Mouse (Mus musculus): ENCODE measurements around the gene Ddx60. TPM values are rescaled to one million over a fixed set of nuclear protein-coding genes. Genes with fewer than 3 reads are reported as not detected.
"Not testable (repeated sequence)": the region's sequence is repeated elsewhere in the genome, so short reads cannot be mapped to it uniquely, and the experiment has no call there.

Gene Ddx60
- polyA plus RNA-seq, 1 experiment from 2014 or later = 1.7 TPM

DNA sequence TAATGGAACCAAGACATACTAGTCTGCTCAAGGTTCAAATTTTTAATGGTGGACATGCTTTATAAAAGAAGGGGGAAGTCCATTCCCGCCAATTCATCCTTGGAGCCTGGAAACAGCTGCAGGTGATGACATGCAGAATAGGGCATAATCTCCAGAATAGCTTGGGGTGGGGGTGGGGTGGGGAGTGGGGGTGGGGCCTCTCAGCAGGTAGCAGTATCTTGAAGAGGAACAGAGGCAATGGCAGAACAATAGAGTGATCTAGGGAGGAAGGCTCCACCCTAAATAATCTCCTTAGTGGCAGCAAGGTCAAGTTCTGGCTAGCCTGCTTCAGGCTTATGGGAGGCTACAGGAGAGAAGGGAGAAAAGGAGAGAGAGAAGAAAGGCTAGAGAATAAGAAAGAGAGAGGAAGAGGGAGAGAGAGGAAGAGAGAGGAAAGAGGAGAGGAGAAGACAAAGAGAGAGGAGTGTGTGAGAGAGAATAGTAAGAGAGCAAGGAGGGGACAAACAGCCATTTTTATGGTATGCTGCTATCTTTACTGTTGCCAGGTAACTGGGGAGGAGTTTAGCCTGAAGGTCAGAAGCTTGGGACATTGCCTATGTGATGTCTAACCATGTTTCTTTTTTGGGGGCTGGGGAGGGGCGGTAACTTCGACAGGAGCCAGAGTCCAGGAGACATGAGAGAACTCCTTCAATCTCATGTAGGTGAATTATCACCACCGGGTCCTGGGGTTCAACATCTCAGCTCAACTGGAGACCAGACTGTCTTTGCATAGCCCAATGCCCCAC, 36.9 kb downstream of the Ddx60 start:
- 65% methylated on average over 4 of the region's 4 CpGs for WGBS (ENCODE audit: insufficient replicate concordance)
- H3K4me3 ChIP-seq (ENCODE audit: low read depth, low read length); H3K27ac ChIP-seq (ENCODE audit: low read depth, low read length): not testable (repeated sequence)

DNA sequence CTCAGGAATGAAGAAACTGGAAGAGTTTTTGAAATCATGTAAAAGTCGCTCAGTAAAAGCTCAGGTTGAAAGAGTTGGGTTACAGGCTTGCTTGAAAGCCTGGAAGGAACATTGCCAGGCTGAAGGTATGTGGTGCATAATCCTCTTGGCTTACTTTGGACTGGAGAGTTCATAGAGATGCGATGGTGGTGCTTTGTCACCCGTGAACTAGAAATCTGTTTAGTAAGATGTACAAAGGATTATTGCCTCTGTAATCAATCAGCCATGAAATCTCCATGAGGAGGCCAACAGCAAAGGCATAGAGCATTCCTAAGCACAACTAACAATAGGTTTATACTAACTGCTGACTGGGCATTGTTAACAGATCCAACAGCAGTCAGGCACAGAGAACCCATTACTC, 41.7 kb downstream of the Ddx60 start:
- H3K4me1 ChIP-seq (ENCODE audit: control insufficient read depth, insufficient read depth, low read length) = no peaks in the 10 kb centered on the region
- H3K9me3 ChIP-seq (replicated peaks; ENCODE audit: control insufficient read depth, low read length) = no peaks in the 10 kb centered on the region
- WGBS (ENCODE audit: insufficient replicate concordance) = 85% methylated on average over 3 of the region's 3 CpGs
- ATAC-seq (replicated peaks; ENCODE audit: insufficient number of reproducible peaks, low FRiP score, low TSS enrichment) = no peak
- H3K27ac ChIP-seq (ENCODE audit: low read depth, low read length) = no peak overlapping the region
- no peaks in the 10 kb centered on the region for H3K36me3 ChIP-seq (ENCODE audit: control insufficient read depth, insufficient read depth, low read length)
- no peak overlapping the region for H3K4me2 ChIP-seq
- no peak overlapping the region for H3K4me3 ChIP-seq (ENCODE audit: low read depth, low read length)
- no peak overlapping the region for H3K9ac ChIP-seq (ENCODE audit: low read depth, low read length)
- no peaks in the 10 kb centered on the region for H3K27me3 ChIP-seq (ENCODE audit: control insufficient read depth, insufficient read depth, low read length)

More for the DNA sequence above, 36.9 kb downstream of the Ddx60 start:
- not testable (repeated sequence) for H3K9me3 ChIP-seq (replicated peaks; ENCODE audit: control insufficient read depth, low read length); H3K4me1 ChIP-seq (ENCODE audit: control insufficient read depth, insufficient read depth, low read length); H3K27me3 ChIP-seq (ENCODE audit: control insufficient read depth, insufficient read depth, low read length); H3K9ac ChIP-seq (ENCODE audit: low read depth, low read length); H3K4me2 ChIP-seq; ATAC-seq (replicated peaks; ENCODE audit: insufficient number of reproducible peaks, low FRiP score, low TSS enrichment); H3K36me3 ChIP-seq (ENCODE audit: control insufficient read depth, insufficient read depth, low read length)

DNA sequence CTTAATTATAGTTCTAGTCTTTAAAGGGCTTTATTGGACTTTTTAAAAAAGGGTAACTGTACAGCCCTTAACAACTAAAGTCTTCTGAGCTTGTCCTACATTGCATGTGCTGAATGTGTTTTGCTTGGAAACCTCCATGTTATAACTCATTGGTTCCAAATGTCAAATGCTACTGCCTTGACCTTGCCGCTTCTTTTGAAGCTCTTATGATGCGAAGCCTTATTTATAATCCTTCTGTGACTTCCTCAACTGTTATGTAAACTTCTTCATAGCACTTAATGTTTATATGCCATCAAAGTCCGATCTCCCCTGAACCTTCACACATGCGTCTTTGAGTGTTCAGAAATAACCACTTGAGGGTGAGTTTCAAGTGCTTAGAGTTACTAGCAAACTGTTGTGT, 57.1 kb downstream of the Ddx60 start:
- peaks cover 5% of the 10 kb centered on the region for H3K4me1 ChIP-seq (ENCODE audit: control insufficient read depth, insufficient read depth, low read length)
- H3K9ac ChIP-seq (ENCODE audit: low read depth, low read length) = no peak overlapping the region
- no peak for ATAC-seq (replicated peaks; ENCODE audit: insufficient number of reproducible peaks, low FRiP score, low TSS enrichment)
- no peak overlapping the region for H3K4me2 ChIP-seq
- H3K27ac ChIP-seq (ENCODE audit: low read depth, low read length) = no peak overlapping the region
- H3K36me3 ChIP-seq (ENCODE audit: control insufficient read depth, insufficient read depth, low read length) = no peaks in the 10 kb centered on the region
- H3K9me3 ChIP-seq (replicated peaks; ENCODE audit: control insufficient read depth, low read length) = no peaks in the 10 kb centered on the region
- H3K4me3 ChIP-seq (ENCODE audit: low read depth, low read length) = no peak overlapping the region
- no peaks in the 10 kb centered on the region for H3K27me3 ChIP-seq (ENCODE audit: control insufficient read depth, insufficient read depth, low read length)
- WGBS (ENCODE audit: insufficient replicate concordance) = 82% methylated on average over 4 of the region's 4 CpGs

DNA sequence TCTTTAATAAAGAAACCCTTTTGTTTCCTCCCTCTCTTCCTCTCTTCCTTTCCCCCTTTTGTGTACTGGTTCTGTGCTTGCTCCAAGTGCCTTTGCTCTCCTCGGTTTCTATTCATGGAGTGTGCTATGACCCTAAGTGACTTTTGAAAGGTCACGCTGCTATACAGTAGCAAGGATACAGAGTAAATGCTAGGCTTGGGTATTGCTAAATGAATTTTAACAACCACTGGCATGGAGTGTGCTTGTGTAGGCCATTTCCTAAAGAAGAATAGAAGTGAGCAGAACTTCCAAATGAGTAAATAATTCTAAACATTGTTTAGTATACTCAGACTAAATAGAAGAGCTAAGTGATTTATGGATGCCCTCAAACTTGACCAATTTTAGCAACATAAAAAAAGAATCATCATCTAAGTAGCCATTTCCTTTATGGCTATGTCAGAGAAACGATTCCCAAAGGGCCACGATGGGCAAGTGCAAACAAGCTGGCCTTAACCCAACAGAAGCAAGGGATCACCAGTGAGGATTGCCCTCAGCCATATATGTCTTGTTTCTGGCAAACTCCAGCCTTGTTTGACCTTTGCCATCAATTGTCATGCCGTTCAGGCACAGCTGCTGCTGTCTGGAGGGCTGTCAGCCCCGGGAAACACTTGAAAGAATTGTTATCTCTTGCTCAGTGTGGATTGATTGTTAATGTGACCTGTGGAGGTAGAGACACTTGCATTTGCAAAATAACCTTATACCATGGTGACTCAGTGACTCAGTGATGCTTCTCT, 58.0 kb downstream of the Ddx60 start:
- ATAC-seq (replicated peaks; ENCODE audit: insufficient number of reproducible peaks, low FRiP score, low TSS enrichment) = no peak
- no peaks in the 10 kb centered on the region for H3K9me3 ChIP-seq (replicated peaks; ENCODE audit: control insufficient read depth, low read length)
- H3K4me1 ChIP-seq (ENCODE audit: control insufficient read depth, insufficient read depth, low read length) = peaks cover 5% of the 10 kb centered on the region
- no peak overlapping the region for H3K4me2 ChIP-seq
- H3K9ac ChIP-seq (ENCODE audit: low read depth, low read length) = no peak overlapping the region
- H3K27me3 ChIP-seq (ENCODE audit: control insufficient read depth, insufficient read depth, low read length) = no peaks in the 10 kb centered on the region
- no peaks in the 10 kb centered on the region for H3K36me3 ChIP-seq (ENCODE audit: control insufficient read depth, insufficient read depth, low read length)
- no peak overlapping the region for H3K27ac ChIP-seq (ENCODE audit: low read depth, low read length)
- no peak overlapping the region for H3K4me3 ChIP-seq (ENCODE audit: low read depth, low read length)
- WGBS (ENCODE audit: insufficient replicate concordance) = 33% methylated on average over 6 of the region's 6 CpGs

DNA sequence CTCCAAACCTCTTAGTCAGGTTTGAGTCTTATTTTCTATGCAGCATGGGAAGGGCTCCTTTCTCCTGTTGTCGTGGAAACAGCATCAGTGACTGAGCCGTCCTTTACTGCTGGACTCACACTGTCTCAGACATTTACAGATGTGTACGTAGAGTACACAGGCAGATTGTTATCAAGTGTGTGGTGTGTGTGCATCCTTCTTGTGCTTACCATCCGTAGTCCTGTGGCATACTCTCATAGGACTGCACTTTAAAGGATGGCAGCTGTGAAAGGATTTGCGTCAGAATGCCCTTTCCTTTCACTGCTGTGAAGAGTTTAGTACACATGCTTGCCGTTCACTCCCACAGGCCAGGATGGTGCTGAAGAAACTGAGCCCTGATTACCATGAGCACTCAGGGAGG, 61.6 kb downstream of the Ddx60 start:
- WGBS (ENCODE audit: insufficient replicate concordance) = 57% methylated on average over 6 of the region's 6 CpGs
- H3K36me3 ChIP-seq (ENCODE audit: control insufficient read depth, insufficient read depth, low read length) = no peaks in the 10 kb centered on the region
- peaks cover 5% of the 10 kb centered on the region for H3K4me1 ChIP-seq (ENCODE audit: control insufficient read depth, insufficient read depth, low read length)
- no peaks in the 10 kb centered on the region for H3K27me3 ChIP-seq (ENCODE audit: control insufficient read depth, insufficient read depth, low read length)
- no peak overlapping the region for H3K9ac ChIP-seq (ENCODE audit: low read depth, low read length)
- no peak overlapping the region for H3K4me3 ChIP-seq (ENCODE audit: low read depth, low read length)
- no peak overlapping the region for H3K27ac ChIP-seq (ENCODE audit: low read depth, low read length)
- no peak overlapping the region for H3K4me2 ChIP-seq
- ATAC-seq (replicated peaks; ENCODE audit: insufficient number of reproducible peaks, low FRiP score, low TSS enrichment) = no peak
- H3K9me3 ChIP-seq (replicated peaks; ENCODE audit: control insufficient read depth, low read length) = no peaks in the 10 kb centered on the region

DNA sequence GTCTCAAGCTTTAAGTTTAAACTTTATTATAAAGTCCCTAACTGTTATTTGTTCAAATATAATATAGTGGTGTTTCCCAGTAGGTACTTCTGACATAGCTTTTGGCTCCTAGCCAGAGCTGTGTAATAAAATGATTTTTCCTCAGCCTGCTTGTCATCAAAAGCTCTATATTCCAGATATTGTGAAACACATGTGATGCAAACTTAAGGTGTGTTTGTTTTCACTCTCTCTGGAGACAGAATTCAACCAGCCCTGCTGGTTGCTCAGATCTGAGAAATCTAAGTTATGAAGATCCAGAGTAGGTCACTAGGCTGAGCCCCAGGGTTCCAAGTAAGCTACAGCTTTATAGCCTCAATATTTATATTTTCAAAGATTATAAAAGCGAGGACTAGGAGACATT, 64.9 kb downstream of the Ddx60 start:
- Histone ChIP-seq H3K27ac (ENCODE audit: low read depth, low read length) (no peak overlapping the region), H3K9ac (ENCODE audit: low read depth, low read length) (no peak overlapping the region), H3K4me1 (ENCODE audit: control insufficient read depth, insufficient read depth, low read length) (no peaks in the 10 kb centered on the region), H3K9me3 (replicated peaks; ENCODE audit: control insufficient read depth, low read length) (no peaks in the 10 kb centered on the region), H3K4me3 (ENCODE audit: low read depth, low read length) (no peak overlapping the region), H3K4me2 (no peak overlapping the region), H3K36me3 (ENCODE audit: control insufficient read depth, insufficient read depth, low read length) (no peaks in the 10 kb centered on the region), H3K27me3 (ENCODE audit: control insufficient read depth, insufficient read depth, low read length) (no peaks in the 10 kb centered on the region)
- no peak for ATAC-seq (replicated peaks; ENCODE audit: insufficient number of reproducible peaks, low FRiP score, low TSS enrichment)
- 82% methylated on average over 1 of the region's 1 CpGs for WGBS (ENCODE audit: insufficient replicate concordance)

DNA sequence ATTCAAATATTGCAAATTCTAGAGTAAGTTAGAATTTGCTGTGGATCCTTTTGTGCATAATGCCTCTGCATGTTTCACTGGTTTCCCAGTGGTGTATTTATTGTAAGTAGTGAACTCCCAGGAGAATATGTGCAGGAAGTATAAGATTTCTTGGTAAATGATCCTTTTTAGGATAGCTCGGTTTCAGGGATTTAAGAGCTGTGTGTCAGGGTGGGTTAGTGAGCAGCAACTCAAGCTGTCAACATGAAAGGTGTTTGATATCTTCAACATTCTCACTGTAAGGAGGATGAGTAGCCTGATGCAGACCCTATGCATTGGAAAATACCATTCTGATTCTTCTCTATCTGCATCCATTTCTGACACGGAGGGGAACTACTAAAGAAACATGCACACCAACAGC, 69.2 kb downstream of the Ddx60 start:
- H3K9me3 ChIP-seq (replicated peaks; ENCODE audit: control insufficient read depth, low read length) = no peaks in the 10 kb centered on the region
- H3K9ac ChIP-seq (ENCODE audit: low read depth, low read length) = no peak overlapping the region
- no peak for ATAC-seq (replicated peaks; ENCODE audit: insufficient number of reproducible peaks, low FRiP score, low TSS enrichment)
- no peaks in the 10 kb centered on the region for H3K4me1 ChIP-seq (ENCODE audit: control insufficient read depth, insufficient read depth, low read length)
- no peaks in the 10 kb centered on the region for H3K36me3 ChIP-seq (ENCODE audit: control insufficient read depth, insufficient read depth, low read length)
- no peak overlapping the region for H3K27ac ChIP-seq (ENCODE audit: low read depth, low read length)
- H3K27me3 ChIP-seq (ENCODE audit: control insufficient read depth, insufficient read depth, low read length) = no peaks in the 10 kb centered on the region
- 82% methylated on average over 2 of the region's 2 CpGs for WGBS (ENCODE audit: insufficient replicate concordance)
- no peak overlapping the region for H3K4me2 ChIP-seq
- H3K4me3 ChIP-seq (ENCODE audit: low read depth, low read length) = no peak overlapping the region

DNA sequence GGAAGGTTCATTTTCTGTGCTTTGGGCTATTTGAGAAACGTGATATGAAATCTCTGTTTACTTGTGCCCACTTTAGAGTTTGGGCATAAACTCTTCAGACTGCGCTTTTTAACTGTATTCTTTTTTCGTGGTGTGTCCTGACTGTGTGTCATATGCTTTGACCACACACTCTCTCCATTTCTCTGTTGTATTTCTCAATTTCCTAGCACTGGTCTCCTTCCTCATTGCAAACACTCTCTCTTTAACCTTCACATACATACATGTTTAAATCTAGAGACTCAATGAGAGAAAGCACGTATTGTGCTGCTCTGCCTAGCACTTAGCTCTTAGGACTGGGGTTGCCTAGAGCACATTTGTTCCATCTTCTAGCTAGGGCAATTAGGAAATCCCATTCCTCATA, 86.3 kb downstream of the Ddx60 start:
- no peak for ATAC-seq (replicated peaks; ENCODE audit: insufficient number of reproducible peaks, low FRiP score, low TSS enrichment)
- 88% methylated on average over 4 of the region's 4 CpGs for WGBS (ENCODE audit: insufficient replicate concordance)
- no peaks in the 10 kb centered on the region for H3K4me1 ChIP-seq (ENCODE audit: control insufficient read depth, insufficient read depth, low read length)
- no peak overlapping the region for H3K4me2 ChIP-seq
- no peaks in the 10 kb centered on the region for H3K9me3 ChIP-seq (replicated peaks; ENCODE audit: control insufficient read depth, low read length)
- no peaks in the 10 kb centered on the region for H3K36me3 ChIP-seq (ENCODE audit: control insufficient read depth, insufficient read depth, low read length)
- H3K27ac ChIP-seq (ENCODE audit: low read depth, low read length) = no peak overlapping the region
- no peak overlapping the region for H3K9ac ChIP-seq (ENCODE audit: low read depth, low read length)
- H3K4me3 ChIP-seq (ENCODE audit: low read depth, low read length) = no peak overlapping the region
- H3K27me3 ChIP-seq (ENCODE audit: control insufficient read depth, insufficient read depth, low read length) = no peaks in the 10 kb centered on the region

Data from heart, embryonic 11.5 days (tissue).